15 mouse cellular contexts compared by ENCODE assay signal in genomic region chr16:97593816-97594509, GRCm38 (mm10). TPM values are rescaled to one million over a fixed set of nuclear protein-coding genes. Genes with fewer than 3 reads are reported as not detected.
DNase-seq lines count a peak whose midpoint lies in the region; ATAC-seq and TF ChIP-seq lines count a peak whose summit lies in the region.
"Had no signal": no experiment of that assay in that cellular context is flagged by ENCODE, and none has a peak within 500 bp of the region (broad histone marks: within the 10 kb centered on the region; RNA-seq: fewer than 3 reads in every experiment).

No protein-coding gene starts in this region.

- peak; percentile 46 to 61 for DNase-seq in urinary bladder, postnatal 36 days (ENCODE audit: low spot score in 2 of 2)
- DNase-seq in urinary bladder, postnatal 10 days (ENCODE audit: low spot score) = no peak
- DNase-seq in lung, adult 2 months = peak; percentile 28
- peak; percentile 73 for DNase-seq in yolk sac, embryonic 10.5 days (ENCODE audit: low spot score)
- no peak for DNase-seq in heart, postnatal 36 days

- peak overlapping the region; percentile 74 for H3K27ac ChIP-seq in kidney, embryonic 16.5 days (ENCODE audit: low read length)
- no peak overlapping the region for H3K27ac ChIP-seq in heart, embryonic 11.5 days (ENCODE audit: low read depth, low read length)
- H3K27ac ChIP-seq: embryonic facial prominence, embryonic 13.5 days; forebrain, embryonic 13.5 days; hindbrain, embryonic 13.5 days had no signal

- 61% methylated on average over 4 of the region's 4 CpGs for WGBS in kidney, embryonic 16.5 days
- WGBS in lung, adult 2 months = 42% methylated on average over 4 of the region's 4 CpGs
- WGBS in heart, embryonic 11.5 days (ENCODE audit: insufficient replicate concordance) = 60% methylated on average over 4 of the region's 4 CpGs

- TF ChIP-seq CTCF in lung, adult 2 months (IDR thresholded peaks at IDR 0.05; ENCODE audit: insufficient read depth, low read length) = no peak

- H3K27me3 ChIP-seq in kidney, embryonic 16.5 days (ENCODE audit: insufficient read depth, low read length) = no peaks in the 10 kb centered on the region
- H3K27me3 ChIP-seq in heart, embryonic 11.5 days (ENCODE audit: control insufficient read depth, insufficient read depth, low read length) = 0 out of 2 replicates have a peak, but pooled peaks cover 2% of the 10 kb centered on the region
- H3K27me3 ChIP-seq: embryonic facial prominence, embryonic 13.5 days; forebrain, embryonic 13.5 days; hindbrain, embryonic 13.5 days had no signal

- peak; percentile 79 for ATAC-seq in kidney, embryonic 16.5 days (ENCODE audit: low FRiP score, low TSS enrichment)
- no peak for ATAC-seq in megakaryocyte progenitor cell, adult 5-6 weeks (replicated peaks; ENCODE audit: poor library complexity)
- no peak for ATAC-seq in heart, embryonic 11.5 days (replicated peaks; ENCODE audit: insufficient number of reproducible peaks, low FRiP score, low TSS enrichment)
- ATAC-seq: forebrain, embryonic 13.5 days had no signal

- intact Hi-C loops in heart, postnatal 36 days (cut with DNase I) = loop anchor here (1.0 to 5.0 kb wide), 3 partner anchors 71 to 282 kb away; no protein-coding TSS in a partner anchor

- H3K4me1 ChIP-seq in kidney, embryonic 16.5 days (ENCODE audit: insufficient read depth, low read length) = peaks cover 7% of the 10 kb centered on the region; the same call in 1 of the 2 replicates
- H3K4me1 ChIP-seq in lung, adult 2 months (ENCODE audit: control insufficient read depth, insufficient read depth, low read length) = no peaks in the 10 kb centered on the region
- no peaks in the 10 kb centered on the region for H3K4me1 ChIP-seq in heart, embryonic 11.5 days (ENCODE audit: control insufficient read depth, insufficient read depth, low read length)
- H3K4me1 ChIP-seq: embryonic facial prominence, embryonic 13.5 days; forebrain, embryonic 13.5 days; hindbrain, embryonic 13.5 days had no signal

- H3K4me3 ChIP-seq in kidney, embryonic 16.5 days (ENCODE audit: low read length) = no peak overlapping the region
- H3K4me3 ChIP-seq in lung, adult 2 months (replicated peaks; ENCODE audit: extremely low read depth, low read depth, low read length) = no peak overlapping the region
- H3K4me3 ChIP-seq in heart, embryonic 11.5 days (ENCODE audit: low read depth, low read length) = no peak overlapping the region
- H3K4me3 ChIP-seq: embryonic facial prominence, embryonic 13.5 days; forebrain, embryonic 13.5 days; hindbrain, embryonic 13.5 days had no signal

- no peak overlapping the region for H3K9ac ChIP-seq in kidney, embryonic 16.5 days (replicated peaks; ENCODE audit: low read length)
- no peak overlapping the region for H3K9ac ChIP-seq in heart, embryonic 11.5 days (ENCODE audit: low read depth, low read length)
- H3K9ac ChIP-seq: embryonic facial prominence, embryonic 13.5 days; forebrain, embryonic 13.5 days; hindbrain, embryonic 13.5 days had no signal

- H3K9me3 ChIP-seq in kidney, embryonic 16.5 days (ENCODE audit: low read length) = no peaks in the 10 kb centered on the region
- no peaks in the 10 kb centered on the region for H3K9me3 ChIP-seq in heart, embryonic 11.5 days (replicated peaks; ENCODE audit: control insufficient read depth, low read length)
- H3K9me3 ChIP-seq: embryonic facial prominence, embryonic 13.5 days; forebrain, embryonic 13.5 days; hindbrain, embryonic 13.5 days had no signal

- TF ChIP-seq POLR2A in lung, adult 2 months (IDR thresholded peaks at IDR 0.05; ENCODE audit: borderline replicate concordance, extremely low read depth, low read depth, low read length) = no peak

- H3K36me3 ChIP-seq in kidney, embryonic 16.5 days (ENCODE audit: insufficient read depth, low read length) = no peaks in the 10 kb centered on the region
- H3K36me3 ChIP-seq in heart, embryonic 11.5 days (ENCODE audit: control insufficient read depth, insufficient read depth, low read length) = no peaks in the 10 kb centered on the region
- H3K36me3 ChIP-seq: embryonic facial prominence, embryonic 13.5 days; hindbrain, embryonic 13.5 days had no signal

- H3K4me2 ChIP-seq in kidney, embryonic 16.5 days (replicated peaks; ENCODE audit: low read depth, low read length) = no peak overlapping the region
- no peak overlapping the region for H3K4me2 ChIP-seq in heart, embryonic 11.5 days
- H3K4me2 ChIP-seq: embryonic facial prominence, embryonic 13.5 days; forebrain, embryonic 13.5 days; hindbrain, embryonic 13.5 days had no signal

RNA-seq across cellular contexts. Expression of gene Tmprss2, which starts 17.0 kb away (rescaled TPM):
- polyA plus RNA-seq in kidney, embryonic 16.5 days (2015; fragmentation: Nextera tagmentation; extraction: Ambion mirVana) = 51.3 and 58.8 TPM in 2 replicates
- polyA plus RNA-seq in lung, adult 2 months (2012; rRNA removed) = 45.1 and 56.6 TPM in 2 replicates
- total RNA-seq in megakaryocyte progenitor cell, adult 5-6 weeks (2015) = not detected in 2 replicates
- not detected in 2 replicates for total RNA-seq in megakaryocyte progenitor cell, adult 5-6 weeks (2017)
- polyA plus RNA-seq in heart, embryonic 11.5 days (2014; fragmentation: Nextera tagmentation; extraction: Ambion mirVana) = 0.23 and 0.26 TPM in 2 replicates
- not detected for total RNA-seq in heart, postnatal 36 days (2021)
- total RNA-seq: gastrocnemius, postnatal 25 days; layer of hippocampus, adult 18-20 months; left cerebral cortex, postnatal 4 days; megakaryocyte-erythroid progenitor cell, adult 5-6 weeks had no signal
- polyA plus RNA-seq: forebrain, embryonic 13.5 days; hindbrain, embryonic 13.5 days had no signal

Comparison
In these comparisons a context has a peak if more than half of its experiments do, and no peak if none do; other contexts are left out.
1. DNase-seq: peak in urinary bladder, postnatal 36 days (2 of 2), lung, adult 2 months (single experiment) and yolk sac, embryonic 10.5 days (single experiment); none in urinary bladder, postnatal 10 days (single experiment) and heart, postnatal 36 days (0 of 2).
2. RNA of gene Tmprss2, which starts 17.0 kb away (polyA plus RNA-seq): 51.3 to 58.8 TPM in kidney, embryonic 16.5 days and 45.1 to 56.6 TPM in lung, adult 2 months; 0.23 to 0.26 TPM in heart, embryonic 11.5 days; every median in the first group is over 10 times any median in the second.